Mouse (Mus musculus): ENCODE measurements around the gene Tmem218. TPM values are rescaled to one million over a fixed set of nuclear protein-coding genes. Genes with fewer than 3 reads are reported as not detected.

Tmem218 gene
- total and polyA plus RNA-seq, 3 experiments = 3.4 to 4.7 TPM; not detected in 1

GRCm38 (mm10) chr9:37179596-37179995 lies 28.4 kb upstream of the Tmem218 start:
- DNase-seq (ENCODE audit: low read depth, low spot score) = no peak
- H3K9me3 ChIP-seq (replicated peaks; ENCODE audit: insufficient read depth, low read length) = no peaks in the 10 kb centered on the region

GRCm38 (mm10) chr9:37181596-37181995 lies 26.4 kb upstream of the Tmem218 start:
- peaks cover 0 to 3% of the 10 kb centered on the region in 2 experiments; a peak in 2 of 4 replicates for H3K4me1 ChIP-seq (ENCODE audit: control insufficient read depth in 1 of 2, insufficient read depth in 2 of 2, low read length in 2 of 2)
- no peak overlapping the region for H3K27ac ChIP-seq (ENCODE audit: control insufficient read depth, low read depth, low read length)

More at GRCm38 (mm10) chr9:37179596-37179995, 28.4 kb upstream of the Tmem218 start:
- H3K4me1 ChIP-seq (ENCODE audit: control insufficient read depth in 1 of 2, insufficient read depth in 2 of 2, low read length in 2 of 2) = peaks cover 2 to 12% of the 10 kb centered on the region in 2 experiments
- TF ChIP-seq EP300 (IDR thresholded peaks at IDR 0.05; ENCODE audit: low read depth in 1 of 2, low read length in 2 of 2) (no peak), RCOR1 (IDR thresholded peaks at IDR 0.05; ENCODE audit: low read depth, low read length) (no peak)
- peaks cover 0 to 3% of the 10 kb centered on the region in 2 experiments; a peak in 2 of 4 replicates for H3K36me3 ChIP-seq (ENCODE audit: control insufficient read depth in 1 of 2, insufficient read depth in 2 of 2, low read length in 2 of 2)
- no peak overlapping the region for H3K27ac ChIP-seq (ENCODE audit: control insufficient read depth, low read depth, low read length)
- no peak overlapping the region for H3K4me3 ChIP-seq (ENCODE audit: control insufficient read depth in 1 of 2, insufficient read depth in 1 of 2, low read depth in 2 of 2, low read length in 2 of 2)
- H3K79me2 ChIP-seq (ENCODE audit: control insufficient read depth, insufficient read depth, low read length, poor library complexity) = no peaks in the 10 kb centered on the region
- no peak overlapping the region for H3K9ac ChIP-seq (ENCODE audit: control insufficient read depth, low read depth, low read length, poor library complexity, severe bottlenecking)
- H3K27me3 ChIP-seq (ENCODE audit: control insufficient read depth in 1 of 2, insufficient read depth in 2 of 2, low read length in 2 of 2) = peaks cover 0 to 6% of the 10 kb centered on the region in 2 experiments; a peak in 3 of 4 replicates

GRCm38 (mm10) chr9:37183176-37183575 lies 24.8 kb upstream of the Tmem218 start:
- H3K79me2 ChIP-seq (ENCODE audit: control insufficient read depth, insufficient read depth, low read length, poor library complexity) = no peaks in the 10 kb centered on the region
- no peaks in the 10 kb centered on the region for H3K36me3 ChIP-seq (ENCODE audit: control insufficient read depth in 1 of 2, insufficient read depth in 2 of 2, low read length in 2 of 2)
- no peak overlapping the region for H3K4me3 ChIP-seq (ENCODE audit: control insufficient read depth in 1 of 2, insufficient read depth in 1 of 2, low read depth in 2 of 2, low read length in 2 of 2)
- H3K4me1 ChIP-seq (ENCODE audit: control insufficient read depth in 1 of 2, insufficient read depth in 2 of 2, low read length in 2 of 2) = no peaks in the 10 kb centered on the region
- H3K27ac ChIP-seq (ENCODE audit: control insufficient read depth, low read depth, low read length) = no peak overlapping the region
- H3K9me3 ChIP-seq (replicated peaks; ENCODE audit: insufficient read depth, low read length) = no peaks in the 10 kb centered on the region
- H3K27me3 ChIP-seq (ENCODE audit: control insufficient read depth in 1 of 2, insufficient read depth in 2 of 2, low read length in 2 of 2) = peaks cover 4 to 14% of the 10 kb centered on the region in 2 experiments
- no peak overlapping the region for H3K9ac ChIP-seq (ENCODE audit: control insufficient read depth, low read depth, low read length, poor library complexity, severe bottlenecking)
- no peak for TF ChIP-seq KAT2A (conservative IDR thresholded peaks at IDR 0.05; ENCODE audit: low read depth, low read length)
- TF ChIP-seq GATA1 (IDR thresholded peaks at IDR 0.05; ENCODE audit: low read depth, low read length) = no peak
- no peak for TF ChIP-seq MEF2A (IDR thresholded peaks at IDR 0.05; ENCODE audit: extremely low read depth, insufficient replicate concordance, low read depth, low read length, poor library complexity, severe bottlenecking)
- no peak for TF ChIP-seq CHD2 (IDR thresholded peaks at IDR 0.05; ENCODE audit: low read length)
- no peak for TF ChIP-seq NRF1 (IDR thresholded peaks at IDR 0.05; ENCODE audit: insufficient read depth, low read depth, low read length, poor library complexity, severe bottlenecking)
- no peak for TF ChIP-seq EP300 (IDR thresholded peaks at IDR 0.05; ENCODE audit: low read depth in 1 of 2, low read length in 2 of 2)
- no peak for TF ChIP-seq ZKSCAN1 (IDR thresholded peaks at IDR 0.05; ENCODE audit: low read depth, low read length)
- no peak for TF ChIP-seq MYC (IDR thresholded peaks at IDR 0.05; ENCODE audit: low read depth, low read length)
- TF ChIP-seq RAD21 (IDR thresholded peaks at IDR 0.05; ENCODE audit: low read depth, low read length) = no peak
- no peak for DNase-seq (ENCODE audit: low read depth, low spot score)

More at GRCm38 (mm10) chr9:37181596-37181995, 26.4 kb upstream of the Tmem218 start:
- no peak for DNase-seq (ENCODE audit: low read depth, low spot score)
- Histone ChIP-seq H3K36me3 (ENCODE audit: control insufficient read depth in 1 of 2, insufficient read depth in 2 of 2, low read length in 2 of 2) (no peaks in the 10 kb centered on the region; a peak in 1 of 4 replicates), H3K9ac (ENCODE audit: control insufficient read depth, low read depth, low read length, poor library complexity, severe bottlenecking) (no peak overlapping the region), H3K9me3 (replicated peaks; ENCODE audit: insufficient read depth, low read length) (no peaks in the 10 kb centered on the region), H3K4me3 (ENCODE audit: control insufficient read depth in 1 of 2, insufficient read depth in 1 of 2, low read depth in 2 of 2, low read length in 2 of 2) (no peak overlapping the region), H3K79me2 (ENCODE audit: control insufficient read depth, insufficient read depth, low read length, poor library complexity) (no peaks in the 10 kb centered on the region), H3K27me3 (ENCODE audit: control insufficient read depth in 1 of 2, insufficient read depth in 2 of 2, low read length in 2 of 2) (peaks cover 3 to 8% of the 10 kb centered on the region in 2 experiments)
- no peak for TF ChIP-seq GABPA (IDR thresholded peaks at IDR 0.05; ENCODE audit: low read depth, low read length)
- TF ChIP-seq ZKSCAN1 (IDR thresholded peaks at IDR 0.05; ENCODE audit: low read depth, low read length) = no peak
- no peak for TF ChIP-seq NRF1 (IDR thresholded peaks at IDR 0.05; ENCODE audit: insufficient read depth, low read depth, low read length, poor library complexity, severe bottlenecking)
- TF ChIP-seq TBP (IDR thresholded peaks at IDR 0.05; ENCODE audit: low read depth, low read length) = no peak
- TF ChIP-seq SIN3A (IDR thresholded peaks at IDR 0.05; ENCODE audit: low read length) = no peak
- no peak for TF ChIP-seq EP300 (IDR thresholded peaks at IDR 0.05; ENCODE audit: low read depth in 1 of 2, low read length in 2 of 2)
- TF ChIP-seq SMC3 (IDR thresholded peaks at IDR 0.05; ENCODE audit: low read depth, low read length) = no peak
- no peak for TF ChIP-seq ZC3H11A (IDR thresholded peaks at IDR 0.05; ENCODE audit: low read depth, low read length)
- TF ChIP-seq CHD2 (IDR thresholded peaks at IDR 0.05; ENCODE audit: low read length) = no peak
- TF ChIP-seq TAL1 (IDR thresholded peaks at IDR 0.05; ENCODE audit: low read length) = no peak
- no peak for TF ChIP-seq ZNF384 (IDR thresholded peaks at IDR 0.05; ENCODE audit: low read depth, low read length)
- TF ChIP-seq KAT2A (conservative IDR thresholded peaks at IDR 0.05; ENCODE audit: low read depth, low read length) = no peak
- TF ChIP-seq MAFK (IDR thresholded peaks at IDR 0.05; ENCODE audit: borderline replicate concordance, low read depth, low read length) = no peak
- TF ChIP-seq MAX (IDR thresholded peaks at IDR 0.05; ENCODE audit: low read length) = no peak
- TF ChIP-seq UBTF (IDR thresholded peaks at IDR 0.05; ENCODE audit: borderline replicate concordance, insufficient read depth, low read depth, low read length) = no peak
- no peak for TF ChIP-seq MAZ (IDR thresholded peaks at IDR 0.05; ENCODE audit: low read depth, low read length)
- no peak for TF ChIP-seq RCOR1 (IDR thresholded peaks at IDR 0.05; ENCODE audit: low read depth, low read length)
- TF ChIP-seq POLR2A (IDR thresholded peaks at IDR 0.05; ENCODE audit: control insufficient read depth in 1 of 2, insufficient read depth in 1 of 2, low read depth in 1 of 2, low read length in 2 of 2, poor library complexity in 1 of 2) = no peak
